Mouse (Mus musculus) limb, embryonic 14.5 days (tissue): ENCODE measurements around the gene Ubtd2. TPM values are rescaled to one million over a fixed set of nuclear protein-coding genes. Genes with fewer than 3 reads are reported as not detected.

Experiments
- ATAC-seq: fragments of 200-750 bp; cut with Nextera tagmentation; 2 replicates; pipeline ENCODE4 v1.8.0; 2017; ENCODE audit warnings: low read depth, moderate number of reproducible peaks, moderate TSS enrichment; ENCODE audit not compliant: low FRiP score
- DNase-seq: peaks from one replicate; pipeline ENCODE4 v3.0.0-alpha.2; 2015; ENCODE audit warnings: low spot score
- H3K27ac ChIP-seq: fragments of 300-500 bp; sonication (generic); replicated peaks from 2 replicates; pipeline ENCODE4 v1.5.1; 2014; ENCODE audit warnings: low read depth, mild to moderate bottlenecking, low read length, moderate library complexity, mixed read lengths
- H3K27me3 ChIP-seq: fragments of 300-500 bp; sonication (generic); 2 replicates; pipeline ENCODE4 v1.6.1; 2014; ENCODE audit warnings: low read length, mixed read lengths; ENCODE audit not compliant: control insufficient read depth, insufficient read depth
- H3K36me3 ChIP-seq: fragments of 300-500 bp; sonication (generic); 2 replicates; pipeline ENCODE4 v1.6.1; 2014; ENCODE audit warnings: mild to moderate bottlenecking, low read length, moderate library complexity, mixed read lengths; ENCODE audit not compliant: control insufficient read depth, insufficient read depth
- H3K4me1 ChIP-seq: fragments of 300-500 bp; sonication (generic); 2 replicates; pipeline ENCODE4 v1.6.1; 2014; ENCODE audit warnings: antibody characterized with exemption, low read length, mixed read lengths; ENCODE audit not compliant: control insufficient read depth, insufficient read depth
- H3K4me2 ChIP-seq: fragments of 300-500 bp; sonication (generic); replicated peaks from 2 replicates; pipeline ENCODE4 v1.6.1; 2014; ENCODE audit warnings: low read depth, mild to moderate bottlenecking, low read length, moderate library complexity; ENCODE audit not compliant: severe bottlenecking
- H3K4me3 ChIP-seq: fragments of 300-500 bp; sonication (generic); replicated peaks from 2 replicates; pipeline ENCODE4 v1.5.1; 2014; ENCODE audit warnings: low read length
- H3K9ac ChIP-seq: fragments of 300-500 bp; sonication (generic); 2 replicates; pipeline ENCODE4 v1.6.1; 2014; ENCODE audit warnings: mild to moderate bottlenecking, low read depth, low read length, moderate library complexity; ENCODE audit not compliant: severe bottlenecking
- H3K9me3 ChIP-seq: fragments of 300-500 bp; sonication (generic); 2 replicates; pipeline ENCODE4 v1.6.1; 2016; ENCODE audit warnings: low read length; ENCODE audit not compliant: control insufficient read depth
- POLR2A ChIP-seq: fragments of 200-500 bp; IDR thresholded peaks from 2 replicates; pipeline ENCODE4 v1.8.0; 2012; ENCODE audit warnings: inconsistent platforms, mild to moderate bottlenecking, moderate library complexity, borderline replicate concordance; ENCODE audit not compliant: insufficient read depth, insufficient read length; ENCODE audit errors: extremely low read depth
- WGBS: fragments of 180-500 bp; shearing (Covaris S2); extraction: QIAGEN DNeasy Blood & Tissue Kit; methylation state at CpG from one replicate; pipeline ENCODE4 v1.1.7; 2014; 5-methylcytosine and 5-hydroxymethylcytosine counted together
- polyA plus RNA-seq, 2 experiments: library from polyadenylated mRNA; depleted of rRNA in 1 of 2; stranded (reverse) in 1 of 2; unstranded in 1 of 2; fragments of >200 nt; fragmentation: Nextera tagmentation in 1 of 2; extraction: Ambion mirVana in 1 of 2; gene quantifications; 2 replicates each; pipeline versions ENCODE4 v1.2.1 to v1.2.3; 2012 to 2014

The Ubtd2 gene
- polyA plus RNA-seq, 2 experiments = 78.1 to 107 TPM

DNA sequence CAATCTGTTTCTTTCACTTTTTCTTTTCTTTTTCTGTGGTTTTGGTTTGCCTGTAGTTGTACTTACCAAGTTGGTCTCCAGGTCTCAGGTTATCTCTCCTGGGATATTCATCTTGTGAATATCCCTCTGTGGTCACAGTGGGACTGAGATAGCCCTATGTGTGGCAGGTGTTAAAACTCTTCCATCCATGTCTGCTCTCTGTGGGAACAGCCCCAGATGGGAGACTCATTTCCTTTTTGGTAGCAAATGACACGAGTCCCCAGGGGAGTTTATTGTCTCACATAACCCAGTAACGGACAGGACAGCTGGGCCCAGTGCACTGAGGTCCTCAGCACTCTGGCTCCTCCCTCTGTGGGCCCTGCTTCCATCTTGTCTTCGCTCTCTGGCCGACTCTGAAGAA, 94.9 kb downstream of the Ubtd2 start:
- no peaks in the 10 kb centered on the region for H3K36me3 ChIP-seq
- no peaks in the 10 kb centered on the region for H3K9me3 ChIP-seq
- WGBS = 53% methylated on average over 4 of the region's 4 CpGs
- H3K27ac ChIP-seq = no peak overlapping the region
- ATAC-seq (peak; percentile 28; the same call in 1 of the 2 replicates), DNase-seq (peak; percentile 50)
- no peak overlapping the region for H3K4me2 ChIP-seq
- no peak overlapping the region for H3K4me3 ChIP-seq
- H3K9ac ChIP-seq = no peak overlapping the region
- peaks cover 33% of the 10 kb centered on the region for H3K4me1 ChIP-seq
- no peak for TF ChIP-seq POLR2A
- no peaks in the 10 kb centered on the region for H3K27me3 ChIP-seq

GRCm38 (mm10) chr11:32551056-32551455, 95.9 kb downstream of the Ubtd2 start:
- H3K27me3 ChIP-seq = no peaks in the 10 kb centered on the region
- peak overlapping the region; percentile 61 for H3K27ac ChIP-seq
- H3K36me3 ChIP-seq = no peaks in the 10 kb centered on the region
- H3K4me1 ChIP-seq = peaks cover 33% of the 10 kb centered on the region
- H3K9me3 ChIP-seq = no peaks in the 10 kb centered on the region
- WGBS = 87% methylated on average over 4 of the region's 4 CpGs
- no peak overlapping the region for H3K4me2 ChIP-seq
- no peak overlapping the region for H3K9ac ChIP-seq
- TF ChIP-seq POLR2A = no peak
- ATAC-seq (no peak), DNase-seq (no peak)
- H3K4me3 ChIP-seq = no peak overlapping the region

DNA sequence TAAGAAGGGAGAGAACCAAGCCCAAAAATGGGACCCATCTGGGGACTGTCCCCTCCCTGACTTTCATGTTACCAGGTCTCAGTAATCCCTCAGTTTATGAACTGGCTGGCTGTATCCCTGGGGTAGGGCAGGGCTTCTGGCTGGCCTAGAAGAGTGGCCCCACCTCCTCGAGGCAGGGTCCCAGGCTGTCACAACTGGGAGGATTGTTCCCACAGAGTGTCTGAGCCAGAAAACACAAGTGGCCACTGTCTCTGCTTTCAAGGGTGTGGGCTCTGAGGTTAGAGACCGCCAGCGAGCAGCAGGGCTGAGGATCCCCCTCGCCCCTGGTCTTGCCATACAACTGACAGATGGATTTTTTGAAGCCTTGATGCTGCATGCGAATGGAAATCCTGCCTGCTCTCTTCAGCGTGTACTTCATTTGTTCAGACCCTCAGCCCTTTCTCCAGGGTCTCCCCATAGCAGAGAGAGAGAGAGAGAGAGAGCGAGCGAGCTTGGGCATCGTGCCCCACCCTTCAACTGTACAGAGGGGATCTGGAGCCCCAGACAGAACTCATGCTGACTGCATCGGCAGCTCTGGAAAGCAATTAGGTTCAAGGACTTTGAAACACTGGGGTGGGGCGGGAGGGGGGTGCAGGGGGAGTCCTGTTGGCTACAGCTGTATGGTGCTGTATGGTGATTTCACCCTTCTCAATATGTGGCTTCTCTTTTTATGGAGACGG, 96.6 kb downstream of the Ubtd2 start:
- H3K9ac ChIP-seq = no peak overlapping the region

GRCm38 (mm10) chr11:32552401-32553090, 97.4 kb downstream of the Ubtd2 start:
- H3K4me2 ChIP-seq = no peak overlapping the region
- H3K4me1 ChIP-seq = peaks cover 33% of the 10 kb centered on the region
- H3K27me3 ChIP-seq = no peaks in the 10 kb centered on the region
- H3K4me3 ChIP-seq = no peak overlapping the region
- no peak for TF ChIP-seq POLR2A
- peak overlapping the region; percentile 70 for H3K27ac ChIP-seq
- no peak for ATAC-seq
- H3K9ac ChIP-seq = no peak overlapping the region
- no peaks in the 10 kb centered on the region for H3K9me3 ChIP-seq
- WGBS = 42% methylated on average over 13 of the region's 13 CpGs
- DNase-seq = no peak
- no peaks in the 10 kb centered on the region for H3K36me3 ChIP-seq

More for the DNA sequence above, 96.6 kb downstream of the Ubtd2 start:
- Histone ChIP-seq H3K4me2 (no peak overlapping the region), H3K36me3 (no peaks in the 10 kb centered on the region), H3K4me1 (peaks cover 33% of the 10 kb centered on the region), H3K9me3 (no peaks in the 10 kb centered on the region), H3K27me3 (no peaks in the 10 kb centered on the region), H3K4me3 (no peak overlapping the region), H3K27ac (peak overlapping the region; percentile 70)
- DNase-seq (peak; percentile 56), ATAC-seq (peak; percentile 51)
- WGBS = 59% methylated on average over 12 of the region's 12 CpGs
- no peak for TF ChIP-seq POLR2A

GRCm38 (mm10) chr11:32553311-32554140, 98.4 kb downstream of the Ubtd2 start:
- Histone ChIP-seq H3K4me2 (no peak overlapping the region), H3K9ac (no peak overlapping the region), H3K27ac (peak overlapping the region; percentile 70; the same call in 1 of the 2 replicates), H3K4me3 (no peak overlapping the region), H3K4me1 (peaks cover 35% of the 10 kb centered on the region), H3K36me3 (no peaks in the 10 kb centered on the region), H3K9me3 (no peaks in the 10 kb centered on the region), H3K27me3 (no peaks in the 10 kb centered on the region)
- DNase-seq (no peak), ATAC-seq (no peak)
- 53% methylated on average over 14 of the region's 14 CpGs for WGBS
- TF ChIP-seq POLR2A = no peak
